28 mouse cellular contexts compared by ENCODE assay signal in the genomic region with DNA sequence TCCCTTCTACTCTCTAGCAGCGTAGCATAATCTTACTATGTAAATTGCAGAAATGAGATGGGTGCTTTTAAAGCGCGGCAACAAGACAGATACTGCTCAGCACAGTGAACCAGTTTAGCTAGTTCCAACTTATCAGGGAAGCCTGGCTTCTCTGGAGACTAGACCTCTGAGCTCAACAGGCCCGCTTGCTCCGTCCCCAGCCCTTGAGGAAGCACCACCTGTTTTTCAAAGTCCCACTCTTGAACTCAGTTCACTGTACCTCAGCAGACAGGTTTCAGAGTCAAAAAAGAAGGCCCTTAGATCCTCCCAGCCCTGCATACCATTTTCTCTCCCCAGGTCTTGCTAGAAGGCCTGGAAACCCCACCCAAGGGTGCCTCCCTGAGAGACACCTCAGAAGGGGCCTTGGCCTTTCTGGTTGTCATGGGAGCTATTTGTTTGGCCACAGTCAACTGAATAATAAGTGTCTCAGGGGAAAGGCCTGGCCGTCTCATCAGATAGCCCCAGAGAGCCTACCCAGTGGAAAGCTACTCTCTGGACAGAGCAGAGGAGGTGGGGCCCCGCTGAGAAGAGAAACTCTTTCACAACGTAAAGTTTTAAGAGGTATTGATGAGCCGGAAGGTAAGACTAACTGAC. TPM values are rescaled to one million over a fixed set of nuclear protein-coding genes. Genes with fewer than 3 reads are reported as not detected.
DNase-seq lines count a peak whose midpoint lies in the region; ATAC-seq and TF ChIP-seq lines count a peak whose summit lies in the region.
"Had no signal": no experiment of that assay in that cellular context is flagged by ENCODE, and none has a peak within 500 bp of the region (broad histone marks: within the 10 kb centered on the region; RNA-seq: fewer than 3 reads in every experiment).

No protein-coding gene starts in this region.

- no peak overlapping the region for H3K27ac ChIP-seq in midbrain, embryonic 11.5 days (ENCODE audit: low read depth, low read length)
- no peak overlapping the region for H3K27ac ChIP-seq in midbrain, embryonic 10.5 days (replicated peaks)
- H3K27ac ChIP-seq in intestine, embryonic 15.5 days = peak overlapping the region; percentile 59
- H3K27ac ChIP-seq in stomach, postnatal 0 days (replicated peaks) = peak overlapping the region; percentile 71
- no peak overlapping the region for H3K27ac ChIP-seq in heart, adult 2 months
- H3K27ac ChIP-seq: hindbrain, embryonic 10.5 days; hindbrain, postnatal 0 days; left cerebral cortex, adult 2 months; liver, embryonic 12.5 days; midbrain, embryonic 12.5 days; neural tube, embryonic 12.5 days had no signal

- H3K79me2 ChIP-seq in heart, adult 2 months (replicated peaks; ENCODE audit: control insufficient read depth, insufficient read depth, low read length) = no peaks in the 10 kb centered on the region

- H3K27me3 ChIP-seq in midbrain, embryonic 11.5 days (ENCODE audit: control insufficient read depth, insufficient read depth, low read length) = no peaks in the 10 kb centered on the region
- peaks cover 3% of the 10 kb centered on the region; the same call in 1 of the 2 replicates for H3K27me3 ChIP-seq in midbrain, embryonic 10.5 days (ENCODE audit: low read depth, poor library complexity, severe bottlenecking)
- H3K27me3 ChIP-seq in intestine, embryonic 15.5 days (replicated peaks) = no peaks in the 10 kb centered on the region
- no peaks in the 10 kb centered on the region for H3K27me3 ChIP-seq in stomach, postnatal 0 days (ENCODE audit: control insufficient read depth, insufficient read depth, low read length)
- H3K27me3 ChIP-seq in heart, adult 2 months (ENCODE audit: control insufficient read depth, insufficient read depth, low read length) = no peaks in the 10 kb centered on the region
- H3K27me3 ChIP-seq: midbrain, embryonic 12.5 days; neural tube, embryonic 12.5 days; Patski had no signal

- H3K4me2 ChIP-seq in midbrain, embryonic 11.5 days = no peak overlapping the region
- no peak overlapping the region for H3K4me2 ChIP-seq in intestine, embryonic 15.5 days (replicated peaks)
- H3K4me2 ChIP-seq in stomach, postnatal 0 days (replicated peaks; ENCODE audit: low read depth) = no peak overlapping the region
- H3K4me2 ChIP-seq: liver, embryonic 12.5 days; midbrain, embryonic 12.5 days; neural tube, embryonic 12.5 days had no signal

- H3K9ac ChIP-seq in midbrain, embryonic 11.5 days (ENCODE audit: low read length) = no peak overlapping the region
- H3K9ac ChIP-seq in intestine, embryonic 15.5 days = no peak overlapping the region
- no peak overlapping the region for H3K9ac ChIP-seq in stomach, postnatal 0 days (ENCODE audit: low read length)
- no peak overlapping the region for H3K9ac ChIP-seq in heart, adult 2 months (ENCODE audit: low read depth, low read length)
- H3K9ac ChIP-seq: liver, embryonic 12.5 days; midbrain, embryonic 12.5 days; neural tube, embryonic 12.5 days had no signal

- DNase-seq in midbrain, embryonic 11.5 days (ENCODE audit: low spot score, missing footprints) = peak; percentile 78
- DNase-seq in midbrain, embryonic 10.5 days (ENCODE audit: low spot score) = no peak
- DNase-seq in adrenal gland, postnatal 10 days = peak; percentile 24
- DNase-seq in stomach, postnatal 0 days (ENCODE audit: low spot score) = peak; percentile 36
- DNase-seq in heart, adult 2 months = no peak
- no peak for DNase-seq in ovary, postnatal 14 days (ENCODE audit: low spot score)
- DNase-seq in right cerebral cortex, postnatal 14 days = no peak
- DNase-seq: cerebellum, adult 18-20 months; cerebellum, postnatal 36 days; gastrocnemius, postnatal 36 days; kidney, adult 9 months; kidney, postnatal 36 days; layer of hippocampus, adult 9-11 months; left cerebral cortex, postnatal 4 days; lung, adult 2 months; lung, postnatal 4 days; spleen, adult 18-20 months; thymus, postnatal 25 days had no signal

- TF ChIP-seq POLR2A in heart, adult 2 months (IDR thresholded peaks at IDR 0.05; ENCODE audit: insufficient read depth, low read depth, low read length) = no peak

- intact Hi-C loops in heart, adult 2 months (cut with DNase I) = no loop called here

- H3K4me3 ChIP-seq in midbrain, embryonic 11.5 days (ENCODE audit: low read depth, low read length) = no peak overlapping the region
- H3K4me3 ChIP-seq in midbrain, embryonic 10.5 days = no peak overlapping the region
- H3K4me3 ChIP-seq in intestine, embryonic 15.5 days (replicated peaks) = no peak overlapping the region
- H3K4me3 ChIP-seq in stomach, postnatal 0 days (ENCODE audit: low read depth, low read length) = no peak overlapping the region
- H3K4me3 ChIP-seq in heart, adult 2 months = no peak overlapping the region
- H3K4me3 ChIP-seq: hindbrain, embryonic 10.5 days; left cerebral cortex, adult 2 months; liver, embryonic 12.5 days; midbrain, embryonic 12.5 days; neural tube, embryonic 12.5 days had no signal

- no peak for TF ChIP-seq CTCF in stomach, postnatal 0 days (IDR thresholded peaks at IDR 0.05; ENCODE audit: low read depth)
- no peak for TF ChIP-seq CTCF in heart, adult 2 months (IDR thresholded peaks at IDR 0.05)

- WGBS in midbrain, embryonic 11.5 days = 91% methylated on average over 9 of the region's 9 CpGs
- WGBS in midbrain, embryonic 10.5 days = 93% methylated on average over 9 of the region's 9 CpGs
- WGBS in intestine, embryonic 15.5 days = 68% methylated on average over 9 of the region's 9 CpGs
- 58% methylated on average over 9 of the region's 9 CpGs for WGBS in stomach, postnatal 0 days
- 89% methylated on average over 9 of the region's 9 CpGs for WGBS in heart, adult 2 months

- TF ChIP-seq EP300 in stomach, postnatal 0 days (optimal IDR thresholded peaks at IDR 0.05) = no peak
- no peak for TF ChIP-seq EP300 in heart, adult 2 months (IDR thresholded peaks at IDR 0.05; ENCODE audit: insufficient read depth, low read depth, low read length)

- no peak for ATAC-seq in midbrain, embryonic 11.5 days (ENCODE audit: low FRiP score)
- peak; percentile 70 for ATAC-seq in intestine, embryonic 15.5 days
- ATAC-seq in stomach, postnatal 0 days (ENCODE audit: low FRiP score, low TSS enrichment) = peak; percentile 36; the same call in 1 of the 2 replicates
- ATAC-seq: forebrain, embryonic 16.5 days; liver, embryonic 12.5 days; Patski had no signal

- no peaks in the 10 kb centered on the region for H3K9me3 ChIP-seq in midbrain, embryonic 11.5 days (ENCODE audit: control insufficient read depth, low read length)
- H3K9me3 ChIP-seq in midbrain, embryonic 10.5 days (replicated peaks) = no peaks in the 10 kb centered on the region
- H3K9me3 ChIP-seq in intestine, embryonic 15.5 days = no peaks in the 10 kb centered on the region
- H3K9me3 ChIP-seq in stomach, postnatal 0 days (ENCODE audit: control insufficient read depth, low read length) = no peaks in the 10 kb centered on the region
- H3K9me3 ChIP-seq: hindbrain, embryonic 10.5 days; liver, embryonic 12.5 days; midbrain, embryonic 12.5 days; neural tube, embryonic 12.5 days had no signal

- H3K4me1 ChIP-seq in midbrain, embryonic 11.5 days (ENCODE audit: control insufficient read depth, insufficient read depth, low read length) = no peaks in the 10 kb centered on the region
- peaks cover 31% of the 10 kb centered on the region for H3K4me1 ChIP-seq in midbrain, embryonic 10.5 days
- H3K4me1 ChIP-seq in intestine, embryonic 15.5 days (replicated peaks) = peaks cover 11% of the 10 kb centered on the region
- no peaks in the 10 kb centered on the region; the same call in 1 of the 2 replicates for H3K4me1 ChIP-seq in stomach, postnatal 0 days (replicated peaks; ENCODE audit: control insufficient read depth, insufficient read depth)
- H3K4me1 ChIP-seq in heart, adult 2 months (ENCODE audit: control insufficient read depth, insufficient read depth, low read length) = no peaks in the 10 kb centered on the region
- H3K4me1 ChIP-seq: neural tube, embryonic 12.5 days had no signal

- no peaks in the 10 kb centered on the region for H3K36me3 ChIP-seq in midbrain, embryonic 11.5 days (ENCODE audit: control insufficient read depth, insufficient read depth, low read length)
- no peaks in the 10 kb centered on the region for H3K36me3 ChIP-seq in midbrain, embryonic 10.5 days
- no peaks in the 10 kb centered on the region for H3K36me3 ChIP-seq in intestine, embryonic 15.5 days
- H3K36me3 ChIP-seq in stomach, postnatal 0 days (ENCODE audit: control insufficient read depth, insufficient read depth, low read length) = no peaks in the 10 kb centered on the region
- H3K36me3 ChIP-seq in heart, adult 2 months (ENCODE audit: control insufficient read depth, insufficient read depth, low read length) = no peaks in the 10 kb centered on the region
- H3K36me3 ChIP-seq: hindbrain, embryonic 10.5 days; liver, embryonic 12.5 days; midbrain, embryonic 12.5 days; neural tube, embryonic 12.5 days had no signal

RNA-seq across cellular contexts. Expression of a gene that starts 21.5 kb away (rescaled TPM):
- 0.51 and 0.70 TPM in 2 replicates for polyA plus RNA-seq in midbrain, embryonic 11.5 days (2014; fragmentation: Nextera tagmentation; extraction: Ambion mirVana)
- polyA plus RNA-seq in midbrain, embryonic 10.5 days (2016; fragmentation: Nextera tagmentation; extraction: Ambion mirVana) = 0.37 and 0.52 TPM in 2 replicates
- 1 to 10 TPM; 8.2 to 8.6 TPM for total RNA-seq in adrenal gland, postnatal 10 days (2021)
- polyA plus RNA-seq in intestine, embryonic 15.5 days (2015; fragmentation: Nextera tagmentation; extraction: Ambion mirVana) = 22.2 and 23.4 TPM in 2 replicates
- polyA plus RNA-seq in stomach, postnatal 0 days (2015; fragmentation: Nextera tagmentation; extraction: Ambion mirVana) = 23.0 and 23.5 TPM in 2 replicates
- total RNA-seq in heart, adult 2 months (2021) = 1 to 10 TPM; 2.6 to 3.0 TPM
- polyA plus RNA-seq in heart, adult 2 months (2012; rRNA removed) = 1.9 and 2.3 TPM in 2 replicates
- total RNA-seq: monocyte, adult 5-6 weeks had no signal

Comparison
In these comparisons a context has a peak if more than half of its experiments do, and no peak if none do; other contexts are left out.
1. DNase-seq: peak in midbrain, embryonic 11.5 days (single experiment), adrenal gland, postnatal 10 days (single experiment) and stomach, postnatal 0 days (single experiment); none in midbrain, embryonic 10.5 days (single experiment), heart, adult 2 months (0 of 2), ovary, postnatal 14 days (single experiment) and right cerebral cortex, postnatal 14 days (single experiment).
2. H3K27ac ChIP-seq: peak in intestine, embryonic 15.5 days (single experiment) and stomach, postnatal 0 days (single experiment); none in midbrain, embryonic 11.5 days (single experiment), midbrain, embryonic 10.5 days (single experiment) and heart, adult 2 months (single experiment).